Mouse (Mus musculus): ENCODE results near the gene Tm9sf2. TPM values are rescaled to one million over a fixed set of nuclear protein-coding genes. Genes with fewer than 3 reads are reported as not detected.

Gene Tm9sf2
- polyA plus RNA-seq, 1 experiment: 163 TPM

DNA sequence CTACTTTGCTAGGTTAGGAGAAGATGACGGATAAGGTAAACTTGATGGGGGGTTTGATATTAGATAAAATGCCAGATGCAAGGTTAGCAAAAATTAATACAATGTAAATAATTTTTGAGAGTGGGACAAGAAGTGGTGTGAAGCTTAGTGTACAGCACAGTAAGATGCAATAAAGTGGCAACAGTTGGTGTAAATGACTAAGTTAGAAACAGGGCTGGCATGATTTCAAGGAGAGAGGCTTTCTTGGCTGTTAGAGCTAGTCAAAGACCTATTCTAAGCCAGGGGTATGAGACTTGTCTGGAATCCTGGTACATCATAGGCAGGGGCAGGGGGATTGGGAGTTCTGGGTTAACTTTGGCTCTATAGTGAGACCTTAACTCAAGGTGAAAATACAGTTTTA, 9.4 kb downstream of the Tm9sf2 start:
- H3K27me3 ChIP-seq (ENCODE audit: control insufficient read depth, insufficient read depth, low read length): no peaks in the 10 kb centered on the region
- no peak overlapping the region for H3K4me3 ChIP-seq (ENCODE audit: control insufficient read depth, low read depth, low read length)
- H3K27ac ChIP-seq (ENCODE audit: control insufficient read depth, insufficient read depth, low read depth, low read length): no peak overlapping the region
- no peaks in the 10 kb centered on the region for H3K36me3 ChIP-seq (ENCODE audit: control insufficient read depth, insufficient read depth, low read length)
- no peaks in the 10 kb centered on the region for H3K4me1 ChIP-seq (ENCODE audit: control insufficient read depth, insufficient read depth, low read length)
- TF ChIP-seq POLR2A (IDR thresholded peaks at IDR 0.05; ENCODE audit: control insufficient read depth, low read depth, low read length) (no peak), CTCF (IDR thresholded peaks at IDR 0.05; ENCODE audit: control insufficient read depth, insufficient read depth, insufficient replicate concordance, low read depth, low read length) (no peak)

DNA sequence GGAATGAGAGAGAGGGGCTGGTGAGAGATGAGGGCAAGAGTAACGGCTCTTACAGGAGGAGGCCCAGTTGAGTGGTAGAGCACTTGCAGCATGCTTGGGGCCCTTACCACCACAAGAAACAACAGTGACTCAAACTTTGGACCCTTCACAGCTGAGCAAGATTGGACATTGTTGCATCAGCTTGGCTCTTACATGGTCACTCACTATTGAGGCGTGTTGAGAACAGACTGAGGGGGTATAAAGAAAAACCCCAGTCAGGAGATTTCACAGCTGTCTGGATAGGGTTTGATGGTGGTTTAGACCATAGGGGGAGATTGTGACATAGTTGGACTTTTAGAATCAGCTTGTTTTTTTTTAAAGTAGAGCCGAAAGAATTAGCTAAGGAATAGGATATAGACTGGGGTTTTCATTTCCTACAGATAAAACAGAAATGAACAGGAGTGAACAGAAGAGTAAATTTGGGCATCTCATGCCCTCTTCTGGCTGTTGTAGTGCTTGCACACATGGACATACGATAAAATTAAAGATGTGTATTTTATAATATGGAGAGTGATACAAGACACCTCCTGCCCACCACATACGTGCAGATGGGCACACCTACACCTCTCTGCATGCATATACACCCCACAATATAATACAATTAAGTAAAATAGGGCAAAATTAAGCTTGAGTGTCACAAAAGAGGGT, 23.4 kb downstream of the Tm9sf2 start:
- Histone ChIP-seq H3K36me3 (ENCODE audit: control insufficient read depth, insufficient read depth, low read length) (no peaks in the 10 kb centered on the region; the same call in 1 of the 2 replicates), H3K4me1 (ENCODE audit: control insufficient read depth, insufficient read depth, low read length) (no peaks in the 10 kb centered on the region), H3K27me3 (ENCODE audit: control insufficient read depth, insufficient read depth, low read length) (no peaks in the 10 kb centered on the region), H3K27ac (ENCODE audit: control insufficient read depth, insufficient read depth, low read depth, low read length) (peak overlapping the region; percentile 66), H3K4me3 (ENCODE audit: control insufficient read depth, low read depth, low read length) (no peak overlapping the region; the same call in 1 of the 2 replicates)
- no peak for TF ChIP-seq POLR2A (IDR thresholded peaks at IDR 0.05; ENCODE audit: control insufficient read depth, low read depth, low read length)
- TF ChIP-seq CTCF (IDR thresholded peaks at IDR 0.05; ENCODE audit: control insufficient read depth, insufficient read depth, insufficient replicate concordance, low read depth, low read length): no peak

GRCm38 (mm10) chr14:122131644-122132043, 24.8 kb downstream of the Tm9sf2 start:
- no peak for TF ChIP-seq POLR2A (IDR thresholded peaks at IDR 0.05; ENCODE audit: control insufficient read depth, low read depth, low read length)
- TF ChIP-seq CTCF (IDR thresholded peaks at IDR 0.05; ENCODE audit: control insufficient read depth, insufficient read depth, insufficient replicate concordance, low read depth, low read length): no peak
- Histone ChIP-seq H3K27me3 (ENCODE audit: control insufficient read depth, insufficient read depth, low read length) (no peaks in the 10 kb centered on the region), H3K27ac (ENCODE audit: control insufficient read depth, insufficient read depth, low read depth, low read length) (no peak overlapping the region), H3K4me1 (ENCODE audit: control insufficient read depth, insufficient read depth, low read length) (no peaks in the 10 kb centered on the region), H3K36me3 (ENCODE audit: control insufficient read depth, insufficient read depth, low read length) (no peaks in the 10 kb centered on the region; the same call in 1 of the 2 replicates), H3K4me3 (ENCODE audit: control insufficient read depth, low read depth, low read length) (no peak overlapping the region)

- TF ChIP-seq CTCF (IDR thresholded peaks at IDR 0.05; ENCODE audit: control insufficient read depth, insufficient read depth, insufficient replicate concordance, low read depth, low read length): no peak
- no peak for TF ChIP-seq POLR2A (IDR thresholded peaks at IDR 0.05; ENCODE audit: control insufficient read depth, low read depth, low read length)
- Histone ChIP-seq H3K4me3 (ENCODE audit: control insufficient read depth, low read depth, low read length) (no peak overlapping the region), H3K36me3 (ENCODE audit: control insufficient read depth, insufficient read depth, low read length) (no peaks in the 10 kb centered on the region; the same call in 1 of the 2 replicates), H3K4me1 (ENCODE audit: control insufficient read depth, insufficient read depth, low read length) (no peaks in the 10 kb centered on the region), H3K27me3 (ENCODE audit: control insufficient read depth, insufficient read depth, low read length) (no peaks in the 10 kb centered on the region), H3K27ac (ENCODE audit: control insufficient read depth, insufficient read depth, low read depth, low read length) (no peak overlapping the region)
Measured at GRCm38 (mm10) chr14:122136368-122136928, 29.6 kb downstream of the Tm9sf2 start.

- no peaks in the 10 kb centered on the region; the same call in 1 of the 2 replicates for H3K36me3 ChIP-seq (ENCODE audit: control insufficient read depth, insufficient read depth, low read length)
- TF ChIP-seq CTCF (IDR thresholded peaks at IDR 0.05; ENCODE audit: control insufficient read depth, insufficient read depth, insufficient replicate concordance, low read depth, low read length) (no peak), POLR2A (IDR thresholded peaks at IDR 0.05; ENCODE audit: control insufficient read depth, low read depth, low read length) (no peak)
Measured at GRCm38 (mm10) chr14:122137234-122137633, 30.4 kb downstream of the Tm9sf2 start.

DNA sequence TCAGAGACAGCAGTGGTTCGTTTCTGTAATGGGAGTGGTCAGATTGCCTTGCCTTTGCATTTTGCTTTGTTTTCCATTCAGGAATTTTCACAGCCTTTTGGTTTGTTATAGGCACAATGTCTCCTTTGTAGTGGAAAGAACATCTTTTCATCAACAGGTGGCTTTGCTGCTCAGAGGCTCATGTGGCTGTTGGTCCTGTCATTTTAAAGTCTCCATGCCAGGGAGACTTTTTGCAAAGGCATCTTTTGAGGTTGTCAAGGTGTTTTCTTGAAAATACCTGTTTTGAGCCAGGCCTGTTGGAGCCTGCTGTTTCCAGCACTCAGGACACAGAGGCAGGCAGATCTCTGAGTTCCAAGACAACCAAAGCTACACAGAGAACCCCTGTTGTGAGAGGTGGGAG, 33.3 kb downstream of the Tm9sf2 start:
- H3K27me3 ChIP-seq (ENCODE audit: control insufficient read depth, insufficient read depth, low read length): no peaks in the 10 kb centered on the region
- no peaks in the 10 kb centered on the region for H3K36me3 ChIP-seq (ENCODE audit: control insufficient read depth, insufficient read depth, low read length)
- TF ChIP-seq POLR2A (IDR thresholded peaks at IDR 0.05; ENCODE audit: control insufficient read depth, low read depth, low read length) (no peak), CTCF (IDR thresholded peaks at IDR 0.05; ENCODE audit: control insufficient read depth, insufficient read depth, insufficient replicate concordance, low read depth, low read length) (no peak)
- H3K4me1 ChIP-seq (ENCODE audit: control insufficient read depth, insufficient read depth, low read length): no peaks in the 10 kb centered on the region
- H3K27ac ChIP-seq (ENCODE audit: control insufficient read depth, insufficient read depth, low read depth, low read length): no peak overlapping the region
- no peak overlapping the region for H3K4me3 ChIP-seq (ENCODE audit: control insufficient read depth, low read depth, low read length)

More at GRCm38 (mm10) chr14:122137234-122137633, 30.4 kb downstream of the Tm9sf2 start:
- Histone ChIP-seq H3K27ac (ENCODE audit: control insufficient read depth, insufficient read depth, low read depth, low read length) (no peak overlapping the region), H3K4me1 (ENCODE audit: control insufficient read depth, insufficient read depth, low read length) (no peaks in the 10 kb centered on the region), H3K27me3 (ENCODE audit: control insufficient read depth, insufficient read depth, low read length) (no peaks in the 10 kb centered on the region), H3K4me3 (ENCODE audit: control insufficient read depth, low read depth, low read length) (no peak overlapping the region)

DNA sequence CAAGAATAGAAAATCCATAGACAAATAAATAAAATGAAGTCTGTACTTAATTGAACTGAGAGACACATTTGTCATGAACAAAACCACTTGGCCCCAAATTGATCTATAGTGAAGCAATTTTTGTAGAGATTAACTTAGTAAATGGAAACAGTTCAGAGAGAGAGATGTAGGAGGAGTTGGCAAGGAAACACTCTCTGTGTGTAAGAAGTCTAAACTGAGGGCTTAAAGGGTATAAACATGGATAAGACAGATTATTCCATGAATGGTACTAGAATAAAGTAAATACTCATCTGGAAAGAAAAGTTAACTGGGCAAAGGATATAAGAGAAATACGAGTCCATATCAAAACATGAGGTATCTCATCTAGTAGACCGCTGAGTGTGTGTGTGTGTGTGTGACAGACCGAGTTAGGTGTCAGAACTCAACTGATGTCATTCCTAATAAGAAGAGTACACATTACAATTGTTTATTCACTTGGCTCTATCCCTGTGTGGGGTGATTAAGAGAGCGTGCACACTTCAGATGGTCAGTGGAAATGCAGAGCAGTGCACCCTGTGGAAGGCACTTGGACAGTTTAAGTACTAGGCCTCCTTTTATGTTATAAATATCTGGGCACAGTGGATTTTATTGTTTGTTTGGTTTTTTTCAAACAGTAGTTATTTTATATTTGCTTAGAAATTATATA, 36.9 kb downstream of the Tm9sf2 start:
- Histone ChIP-seq H3K36me3 (ENCODE audit: control insufficient read depth, insufficient read depth, low read length) (peaks cover 6% of the 10 kb centered on the region), H3K27ac (ENCODE audit: control insufficient read depth, insufficient read depth, low read depth, low read length) (no peak overlapping the region), H3K4me3 (ENCODE audit: control insufficient read depth, low read depth, low read length) (no peak overlapping the region), H3K27me3 (ENCODE audit: control insufficient read depth, insufficient read depth, low read length) (no peaks in the 10 kb centered on the region), H3K4me1 (ENCODE audit: control insufficient read depth, insufficient read depth, low read length) (no peaks in the 10 kb centered on the region)
- TF ChIP-seq POLR2A (IDR thresholded peaks at IDR 0.05; ENCODE audit: control insufficient read depth, low read depth, low read length) (no peak), CTCF (IDR thresholded peaks at IDR 0.05; ENCODE audit: control insufficient read depth, insufficient read depth, insufficient replicate concordance, low read depth, low read length) (no peak)

Measured in testis, adult 2 months (tissue).